Mouse (Mus musculus): Measurements from ENCODE around the gene Rdh1.
"Not testable (repeated sequence)": the region's sequence is repeated elsewhere in the genome, so short reads cannot be mapped to it uniquely, and the experiment has no call there.

Rdh1 gene

GRCm38 (mm10) chr10:127750136-127750777 is 9.3 kb upstream of the Rdh1 start:
- DNase-seq (ENCODE audit: low spot score) = no peak

GRCm38 (mm10) chr10:127751548-127751947 is 8.0 kb upstream of the Rdh1 start, which contains the start of gene Gpr182:
Gpr182 (minus strand) TSS chr10:127751732.
- no peak for DNase-seq (ENCODE audit: low spot score)

GRCm38 (mm10) chr10:127754566-127755166 is 4.9 kb upstream of the Rdh1 start:
- no peak for DNase-seq (ENCODE audit: low spot score)

- DNase-seq (ENCODE audit: low spot score) = no peak
Measured at GRCm38 (mm10) chr10:127755246-127755645, 4.3 kb upstream of the Rdh1 start.

DNA sequence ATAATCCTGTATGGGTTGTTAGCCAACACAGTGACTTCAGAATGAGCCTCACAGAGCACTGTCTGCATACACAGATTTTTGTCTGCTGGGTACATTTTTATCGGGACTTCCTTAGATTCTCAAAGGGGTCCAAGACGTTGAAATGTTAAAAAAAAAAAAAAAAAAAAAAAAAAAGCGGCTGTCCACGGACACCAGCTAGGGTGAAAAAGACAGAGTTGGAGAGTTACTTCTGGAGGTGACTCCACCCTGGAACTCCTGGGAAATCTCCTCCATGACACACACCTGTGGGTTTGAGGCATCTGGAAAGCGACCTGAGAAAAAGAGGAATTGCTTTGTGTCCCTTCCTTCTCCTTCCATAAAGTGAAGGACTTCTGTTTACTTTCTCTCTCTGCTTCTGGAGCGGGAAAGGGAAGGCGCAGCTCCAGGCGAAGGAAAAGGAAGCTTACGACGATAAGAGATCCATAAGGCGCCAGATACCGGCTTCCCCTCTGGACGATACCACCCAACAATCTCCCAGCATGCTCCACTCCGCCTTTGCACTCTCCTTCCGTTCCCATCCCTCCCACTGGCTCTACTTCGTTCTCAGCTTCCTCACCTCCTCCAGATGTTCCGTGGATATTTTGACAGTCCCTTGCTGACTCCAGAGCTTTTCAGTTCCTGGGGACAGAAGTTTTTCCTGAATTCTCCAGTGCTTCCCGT is 3.6 kb upstream of the Rdh1 start:
- no peak for DNase-seq (ENCODE audit: low spot score)

- not testable (repeated sequence) for DNase-seq (ENCODE audit: low spot score)
Measured at GRCm38 (mm10) chr10:127762926-127763325, 3.4 kb downstream of the Rdh1 start.

GRCm38 (mm10) chr10:127763914-127764680 is 4.6 kb downstream of the Rdh1 start:
- DNase-seq (ENCODE audit: low spot score) = no peak

GRCm38 (mm10) chr10:127766564-127766963 is 7.0 kb downstream of the Rdh1 start:
- no peak for DNase-seq (ENCODE audit: low spot score)

GRCm38 (mm10) chr10:127776011-127776410 is 16.5 kb downstream of the Rdh1 start, which contains the start of gene Rdh9:
Rdh9 (plus strand) TSS chr10:127776386.
- no peak for DNase-seq (ENCODE audit: low spot score)

GRCm38 (mm10) chr10:127782321-127782720 is 22.8 kb downstream of the Rdh1 start:
- DNase-seq (ENCODE audit: low spot score) = not testable (repeated sequence)

- not testable (repeated sequence) for DNase-seq (ENCODE audit: low spot score)
Measured at GRCm38 (mm10) chr10:127785411-127785810, 25.9 kb downstream of the Rdh1 start.

- no peak for DNase-seq (ENCODE audit: low spot score)
Measured at GRCm38 (mm10) chr10:127799295-127799694, 39.8 kb downstream of the Rdh1 start.

- no peak for DNase-seq (ENCODE audit: low spot score)
Measured at GRCm38 (mm10) chr10:127800891-127801290, 41.4 kb downstream of the Rdh1 start, which contains the start of gene Rdh16. Rdh16 (plus strand) TSS chr10:127801152.

DNA sequence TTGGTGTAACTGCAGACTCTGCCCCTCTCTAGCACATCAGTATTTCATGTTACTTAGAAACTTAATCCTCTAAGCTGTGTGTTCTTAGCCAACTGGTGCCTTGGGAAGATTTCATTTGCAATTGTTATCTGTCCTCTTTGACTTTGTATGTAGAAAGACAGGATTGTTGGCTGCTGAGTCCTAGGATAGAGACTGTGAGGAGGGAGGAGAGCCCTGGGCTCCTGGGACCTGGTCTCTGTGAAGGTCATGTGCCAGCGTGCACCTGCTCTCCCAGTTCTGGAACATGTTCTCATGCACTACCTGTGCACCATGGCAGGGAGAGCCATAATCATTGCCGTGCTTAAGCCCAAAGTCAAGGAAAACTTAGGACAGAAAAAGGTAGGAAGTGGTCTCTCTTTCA is 42.1 kb downstream of the Rdh1 start:
- DNase-seq (ENCODE audit: low spot score) = no peak

- DNase-seq (ENCODE audit: low spot score) = no peak
Measured at GRCm38 (mm10) chr10:127802236-127802635, 42.7 kb downstream of the Rdh1 start.

DNA sequence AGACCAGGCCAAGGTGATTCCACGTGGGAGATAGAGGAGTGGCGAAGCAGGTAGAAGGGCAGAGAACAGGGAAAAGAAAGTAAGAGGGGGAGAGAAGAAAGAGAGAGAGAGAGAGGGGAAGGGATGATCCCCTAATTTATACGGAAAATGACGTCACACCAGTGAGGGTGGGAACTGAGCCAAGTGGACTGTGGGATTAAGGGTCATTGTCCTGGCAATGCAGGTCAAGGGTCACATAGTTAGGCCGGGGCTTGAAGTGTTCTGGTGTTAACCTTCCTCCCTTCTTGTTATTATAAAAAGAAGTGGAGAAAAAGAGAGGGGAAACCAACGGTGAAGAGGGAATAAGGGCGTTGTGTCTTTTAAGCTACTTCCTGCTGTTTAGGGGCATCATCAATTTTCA is 44.9 kb downstream of the Rdh1 start:
- no peak for DNase-seq (ENCODE audit: low spot score)

GRCm38 (mm10) chr10:127815888-127816287 is 56.4 kb downstream of the Rdh1 start:
- DNase-seq (ENCODE audit: low spot score) = no peak

DNA sequence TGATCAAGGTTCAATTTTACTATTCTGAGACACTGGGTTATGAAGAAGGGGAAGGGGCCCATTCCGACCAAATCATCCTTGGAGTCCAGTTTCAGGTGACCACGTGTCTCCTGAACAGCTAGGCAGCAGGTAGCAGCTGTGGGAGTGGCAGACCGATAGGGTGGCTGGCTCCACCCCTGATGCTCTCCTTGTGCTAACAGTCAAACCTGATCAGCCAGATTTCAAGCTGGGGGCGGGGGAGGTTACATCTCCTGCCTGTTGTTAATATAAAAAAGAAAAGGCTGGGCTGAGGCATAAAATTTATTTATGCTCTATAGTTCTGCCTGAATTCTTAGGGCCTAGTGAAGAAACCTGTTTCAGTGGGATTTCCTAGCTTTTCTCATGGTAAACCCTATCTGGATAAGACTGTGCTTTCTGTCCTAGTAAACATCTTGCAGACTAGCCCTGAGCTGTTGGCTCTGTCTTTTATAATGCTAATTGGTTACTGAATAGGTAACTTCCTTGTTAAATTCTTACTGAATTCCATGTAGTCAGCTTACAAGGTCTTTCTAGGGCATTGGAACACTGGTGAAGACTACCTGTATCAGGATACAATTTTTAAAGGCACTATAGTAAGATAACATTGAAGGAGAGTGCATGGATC is 57.9 kb downstream of the Rdh1 start:
- DNase-seq (ENCODE audit: low spot score) = not testable (repeated sequence)
